Mouse (Mus musculus): ENCODE results near the gene E2f6. TPM values are rescaled to one million over a fixed set of nuclear protein-coding genes. Genes with fewer than 3 reads are reported as not detected.

The E2f6 gene
- total RNA-seq, 1 experiment from 2014 or later, result 54.0 TPM

DNA sequence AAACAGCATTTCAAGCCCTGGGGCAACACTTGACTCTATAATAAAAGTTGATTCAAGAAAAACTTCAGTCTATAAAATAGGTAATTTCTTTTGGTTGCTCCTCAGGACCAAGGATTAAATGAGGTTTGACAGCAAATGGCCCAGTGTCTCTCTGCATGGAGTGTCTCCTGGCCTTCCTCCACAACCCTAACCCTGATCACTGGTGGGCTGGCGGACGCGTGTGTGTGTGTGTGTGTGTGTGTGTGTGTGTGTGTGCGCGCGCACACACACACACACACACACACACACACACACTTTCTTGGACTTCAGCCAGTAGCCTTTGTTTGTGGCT lies 10.9 kb upstream of the E2f6 start:
- ATAC-seq (replicated peaks; ENCODE audit: low read depth, poor library complexity, severe bottlenecking), result no peak

GRCm38 (mm10) chr12:16800259-16800958 lies 10.4 kb upstream of the E2f6 start, which contains the start of gene Greb1:
Gene Greb1, minus strand, starts transcription at chr12:16800886.
- ATAC-seq (replicated peaks; ENCODE audit: low read depth, poor library complexity, severe bottlenecking), result peak; percentile 42

GRCm38 (mm10) chr12:16800959-16801315 lies 9.8 kb upstream of the E2f6 start:
- peak; percentile 74 for ATAC-seq (replicated peaks; ENCODE audit: low read depth, poor library complexity, severe bottlenecking)

- ATAC-seq (replicated peaks; ENCODE audit: low read depth, poor library complexity, severe bottlenecking), result no peak
Measured at GRCm38 (mm10) chr12:16803237-16803955, 7.4 kb upstream of the E2f6 start.

- ATAC-seq (replicated peaks; ENCODE audit: low read depth, poor library complexity, severe bottlenecking), result no peak
Measured at GRCm38 (mm10) chr12:16803956-16804430, 6.8 kb upstream of the E2f6 start.

DNA sequence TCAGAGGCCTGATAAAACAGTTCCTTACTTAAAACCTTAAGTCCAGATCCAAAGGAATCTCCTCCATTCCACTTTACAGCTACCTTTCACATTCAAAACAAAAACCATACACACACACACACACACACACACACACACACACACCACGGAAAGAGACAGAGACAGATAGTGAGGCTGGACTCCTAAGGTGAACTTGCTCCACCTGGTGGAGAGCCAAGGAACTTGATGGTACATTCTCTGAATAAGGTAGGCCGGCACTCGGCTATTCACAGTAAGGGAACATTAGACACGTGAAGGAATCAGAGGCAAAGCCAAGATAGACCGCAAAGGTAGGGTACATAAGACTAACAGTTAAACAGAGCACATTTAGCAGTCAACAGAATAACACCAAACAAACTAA lies 5.3 kb upstream of the E2f6 start:
- peak; percentile 88 for ATAC-seq (replicated peaks; ENCODE audit: low read depth, poor library complexity, severe bottlenecking)

DNA sequence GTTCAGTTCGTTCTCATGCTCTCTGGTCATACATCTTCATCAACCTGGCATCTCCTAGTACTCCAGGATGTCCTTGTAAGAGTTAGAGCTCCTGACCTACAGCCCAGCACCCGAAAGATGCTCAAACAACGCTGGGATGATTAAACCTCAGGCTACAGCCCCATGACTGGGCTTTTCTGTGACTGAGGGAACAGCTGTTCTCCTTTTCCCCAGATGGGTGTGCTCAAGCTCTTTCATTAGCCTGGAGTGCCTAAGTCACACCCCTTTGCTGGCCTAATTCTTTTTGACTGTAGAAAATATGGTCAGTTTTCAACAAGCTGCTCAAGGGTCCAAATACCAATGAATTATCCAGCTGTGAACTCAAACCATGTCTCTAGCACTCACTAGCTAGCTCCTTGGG lies 2.7 kb upstream of the E2f6 start:
- peak; percentile 71 for ATAC-seq (replicated peaks; ENCODE audit: low read depth, poor library complexity, severe bottlenecking)

- peak; percentile 23 for ATAC-seq (replicated peaks; ENCODE audit: low read depth, poor library complexity, severe bottlenecking)
Measured at GRCm38 (mm10) chr12:16811477-16811876, 714 bp downstream of the E2f6 start.

- peak; percentile 39; the same call in 1 of the 2 replicates for ATAC-seq (replicated peaks; ENCODE audit: low read depth, poor library complexity, severe bottlenecking)
Measured at GRCm38 (mm10) chr12:16817147-16817546, 6.4 kb downstream of the E2f6 start.

GRCm38 (mm10) chr12:16818513-16818912 lies 7.8 kb downstream of the E2f6 start:
- no peak for ATAC-seq (replicated peaks; ENCODE audit: low read depth, poor library complexity, severe bottlenecking)

- no peak for ATAC-seq (replicated peaks; ENCODE audit: low read depth, poor library complexity, severe bottlenecking)
Measured at GRCm38 (mm10) chr12:16820761-16821160, 10.0 kb downstream of the E2f6 start.

GRCm38 (mm10) chr12:16822181-16822734 lies 11.5 kb downstream of the E2f6 start:
- no peak for ATAC-seq (replicated peaks; ENCODE audit: low read depth, poor library complexity, severe bottlenecking)

DNA sequence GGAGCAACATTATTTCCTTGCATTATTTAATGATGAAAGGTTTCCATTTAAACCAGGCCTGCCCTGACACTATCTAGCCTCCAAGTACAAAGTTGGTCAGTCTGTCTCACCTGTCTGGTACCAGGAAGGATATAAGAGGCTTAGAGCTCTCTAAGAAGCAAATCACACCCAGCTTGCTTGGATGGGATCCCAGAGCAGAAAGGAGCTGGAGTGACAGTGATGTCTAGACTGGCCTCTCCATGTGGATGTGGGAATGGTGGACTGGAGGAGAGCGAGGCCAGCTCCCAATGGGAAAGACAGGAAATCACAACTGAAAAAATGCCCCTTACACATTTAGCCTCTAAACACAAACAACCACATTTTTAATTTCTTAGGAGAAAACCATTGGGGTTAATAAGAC lies 12.9 kb downstream of the E2f6 start:
- no peak for ATAC-seq (replicated peaks; ENCODE audit: low read depth, poor library complexity, severe bottlenecking)

DNA sequence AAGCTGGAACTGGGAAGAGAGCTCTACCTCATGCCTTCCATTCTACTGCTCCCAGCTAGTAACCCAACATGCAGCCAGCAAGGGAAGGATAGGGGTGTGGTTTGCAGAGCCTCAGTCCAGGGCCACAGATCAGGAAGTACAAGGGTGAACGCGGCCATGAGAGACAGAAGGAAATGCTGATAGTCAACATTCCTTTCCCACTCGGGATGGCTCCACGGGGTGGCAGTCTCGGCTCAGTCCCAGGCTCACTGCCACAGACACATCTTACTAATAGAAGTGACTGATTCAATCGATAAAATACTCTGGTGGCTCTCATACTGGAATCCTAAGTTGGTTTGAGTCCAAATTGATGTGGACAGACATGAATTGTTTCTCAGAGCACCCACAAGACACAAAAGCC lies 17.7 kb downstream of the E2f6 start:
- ATAC-seq (replicated peaks; ENCODE audit: low read depth, poor library complexity, severe bottlenecking), result peak; percentile 89

GRCm38 (mm10) chr12:16829785-16830184 lies 19.0 kb downstream of the E2f6 start:
- ATAC-seq (replicated peaks; ENCODE audit: low read depth, poor library complexity, severe bottlenecking), result 0 out of 2 replicates have a peak, but pooled peaks have one; percentile 29

DNA sequence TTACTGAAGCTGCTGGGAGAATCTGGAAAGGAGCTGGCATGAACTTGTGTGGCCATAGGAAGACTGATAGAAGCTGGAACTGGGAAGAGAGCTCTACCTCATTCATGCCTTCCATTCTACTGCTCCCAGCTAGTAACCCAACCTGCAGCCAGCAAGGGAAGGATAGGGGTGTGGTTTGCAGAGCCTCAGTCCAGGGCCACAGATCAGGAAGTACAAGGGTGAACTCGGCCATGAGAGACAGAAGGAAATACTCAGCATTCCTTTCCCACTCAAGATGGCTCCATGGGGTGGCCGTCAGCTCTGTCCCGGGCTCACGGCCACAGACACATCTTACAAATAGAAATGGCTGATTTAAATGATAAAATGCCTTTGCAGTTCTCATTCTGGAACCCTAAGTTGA lies 20.3 kb downstream of the E2f6 start:
- peak; percentile 48; the same call in 1 of the 2 replicates for ATAC-seq (replicated peaks; ENCODE audit: low read depth, poor library complexity, severe bottlenecking)

GRCm38 (mm10) chr12:16834701-16835100 lies 23.9 kb downstream of the E2f6 start:
- no peak for ATAC-seq (replicated peaks; ENCODE audit: low read depth, poor library complexity, severe bottlenecking)

DNA sequence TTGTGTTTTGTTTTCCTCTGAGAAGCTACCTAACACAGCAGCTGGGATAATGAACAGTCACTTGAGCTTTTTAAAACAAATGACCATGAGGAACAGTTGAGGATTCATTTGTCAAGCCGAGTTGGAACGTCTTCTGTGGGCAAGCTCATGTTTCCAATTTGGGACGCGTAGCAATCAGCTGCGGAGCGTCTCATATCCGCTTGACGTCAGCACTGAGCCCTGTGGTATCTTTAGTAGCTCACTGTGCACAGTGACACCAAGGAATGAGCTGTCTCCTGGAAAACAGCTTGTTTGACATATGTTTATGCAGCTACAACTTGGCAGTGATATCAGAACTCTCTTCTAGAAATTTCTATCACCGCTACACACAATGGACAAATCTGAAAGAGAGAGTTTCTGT lies 25.4 kb downstream of the E2f6 start:
- ATAC-seq (replicated peaks; ENCODE audit: low read depth, poor library complexity, severe bottlenecking), result no peak

DNA sequence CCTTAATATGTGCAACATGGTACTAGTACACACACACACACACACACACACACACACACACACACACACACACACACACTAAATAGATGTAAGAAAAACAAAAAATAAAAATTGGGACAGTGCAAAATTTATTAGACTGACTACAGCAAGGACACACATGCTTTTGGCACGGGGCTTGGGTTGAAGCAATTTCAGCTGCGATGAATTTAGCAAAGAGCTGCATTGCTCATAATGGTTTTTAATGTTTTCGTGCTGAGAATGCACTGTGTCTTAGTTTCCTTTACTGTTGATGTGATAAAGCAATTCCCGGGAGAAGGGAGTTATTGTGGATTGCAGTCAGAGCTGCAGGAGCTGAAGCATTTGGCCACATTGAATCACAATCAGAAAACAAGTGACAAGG lies 27.0 kb downstream of the E2f6 start:
- ATAC-seq (replicated peaks; ENCODE audit: low read depth, poor library complexity, severe bottlenecking), result no peak

GRCm38 (mm10) chr12:16840842-16841782 lies 30.3 kb downstream of the E2f6 start:
- ATAC-seq (replicated peaks; ENCODE audit: low read depth, poor library complexity, severe bottlenecking), result no peak
